Mouse (Mus musculus) hematopoietic stem cell, adult 5-6 weeks (primary cell): ENCODE measurements around the gene Gulp1. TPM values are rescaled to one million over a fixed set of nuclear protein-coding genes. Genes with fewer than 3 reads are reported as not detected.

Source experiments
- ATAC-seq, 2 experiments: fragments of 125-278 bp in 1 of 2; replicated peaks in 1 of 2; 2 replicates each; pipeline ENCODE4 v1.8.0; 2016 to 2017; ENCODE audit warnings: inconsistent platforms in 2 of 2, mild to moderate bottlenecking in 2 of 2, moderate number of reproducible peaks in 2 of 2, low read depth in 1 of 2, moderate TSS enrichment in 1 of 2; ENCODE audit not compliant: low FRiP score in 2 of 2, poor library complexity in 2 of 2, severe bottlenecking in 2 of 2, insufficient read depth in 1 of 2, low TSS enrichment in 1 of 2
- total RNA-seq: library from RNA; stranded (forward); fragments of 172-1452, 232-1000 nt; gene quantifications from 2 replicates; pipeline ENCODE4 v1.2.3, GENCODE M21; 2017

Gulp1 gene
- 5.2 and 8.7 TPM in 2 replicates for total RNA-seq

DNA sequence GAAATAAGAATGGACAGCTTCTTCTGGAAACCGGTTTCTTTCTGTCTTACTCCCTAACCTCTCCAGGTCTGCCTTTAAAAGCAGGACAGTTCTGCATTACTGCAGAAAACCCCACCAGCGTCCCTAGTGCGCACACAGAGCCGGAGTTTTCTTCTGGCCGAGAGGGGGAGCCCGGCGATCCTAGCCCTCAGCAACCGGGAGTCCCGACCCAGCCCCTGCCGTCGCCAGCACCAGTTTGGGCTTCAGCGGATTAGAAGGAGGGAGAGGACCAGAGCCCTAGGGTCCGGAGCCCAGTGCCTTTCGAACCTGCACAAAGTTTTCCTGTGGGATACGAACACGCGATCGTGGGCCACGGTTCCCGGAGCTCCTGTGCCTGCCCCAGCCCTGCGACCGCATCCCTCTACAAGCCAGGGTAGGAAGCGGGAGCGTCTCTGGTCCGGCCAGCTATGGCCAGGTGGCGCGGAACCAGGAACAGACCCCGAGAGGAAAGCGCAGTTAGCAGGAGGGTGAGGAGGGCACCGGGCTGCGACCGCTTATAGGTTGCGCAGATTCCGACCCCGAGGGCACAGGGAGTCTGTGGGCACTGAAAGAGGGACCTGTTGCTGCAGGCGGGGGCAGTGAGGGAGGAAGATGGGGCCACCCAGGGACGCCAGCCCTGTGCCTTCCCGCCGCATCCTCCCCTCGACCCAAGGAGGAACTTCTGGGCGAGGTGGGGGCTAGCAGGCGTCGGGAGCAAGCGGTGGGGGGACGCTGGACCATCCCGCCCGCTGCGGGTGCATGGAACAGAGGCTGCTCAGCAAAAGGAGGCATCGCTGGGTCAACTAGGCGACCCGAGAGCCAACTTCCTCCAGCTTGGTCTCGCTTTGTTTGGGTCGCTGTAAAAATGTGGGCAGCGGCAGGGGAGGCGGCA lies at the start of gene Gulp1:
Gene Gulp1 (plus strand): TSS at position 51 of the 910 bp plus-strand sequence.
- ATAC-seq = peak; percentile 90 to 91

DNA sequence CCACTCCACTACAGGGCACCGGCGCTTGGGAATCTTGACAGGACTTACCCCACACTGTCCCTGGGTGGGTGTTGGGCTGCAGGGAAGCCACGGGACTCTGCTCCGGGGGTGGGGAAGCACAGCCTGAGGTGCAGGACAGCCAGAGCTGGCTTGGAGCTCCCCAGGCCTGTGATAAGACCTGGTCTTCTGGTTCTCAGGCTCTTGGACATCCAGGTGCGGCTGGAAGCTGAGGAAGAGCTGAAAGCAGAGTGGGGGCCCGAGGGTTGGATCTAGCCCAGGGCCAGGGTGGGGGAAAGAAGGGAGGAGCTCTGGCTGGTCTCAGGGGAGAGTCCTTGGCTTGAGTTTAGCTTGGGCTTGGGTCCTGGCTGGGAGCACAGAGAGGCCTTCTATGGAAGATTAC lies 1.1 kb upstream of the Gulp1 start:
- no peak for ATAC-seq

- ATAC-seq = peak; percentile 55 to 59
Observed at GRCm38 (mm10) chr1:44552371-44552841, 1.1 kb downstream of the Gulp1 start.

- no peak for ATAC-seq
Observed at GRCm38 (mm10) chr1:44553166-44553898, 2.0 kb downstream of the Gulp1 start.

DNA sequence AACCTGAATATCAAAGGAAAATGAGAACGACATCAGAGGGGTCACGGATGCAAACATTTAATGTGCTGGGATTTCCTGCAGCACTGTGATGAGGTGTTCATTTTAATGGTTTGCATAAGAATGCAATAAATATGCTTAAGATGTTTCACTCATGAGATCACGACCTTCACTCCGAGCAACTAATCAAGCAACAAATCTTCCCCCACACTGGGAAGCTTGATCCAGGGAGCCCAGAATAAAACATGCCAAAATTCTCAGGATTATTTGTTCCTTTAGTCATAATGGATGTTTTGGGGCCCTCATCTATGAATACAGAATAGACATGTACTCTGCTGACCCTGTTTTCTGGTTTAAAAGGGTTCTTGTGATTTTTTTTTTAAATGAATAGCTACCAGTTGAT lies 16.1 kb downstream of the Gulp1 start:
- ATAC-seq = no peak

- no peak for ATAC-seq
Observed at GRCm38 (mm10) chr1:44568296-44568695, 17.0 kb downstream of the Gulp1 start.

DNA sequence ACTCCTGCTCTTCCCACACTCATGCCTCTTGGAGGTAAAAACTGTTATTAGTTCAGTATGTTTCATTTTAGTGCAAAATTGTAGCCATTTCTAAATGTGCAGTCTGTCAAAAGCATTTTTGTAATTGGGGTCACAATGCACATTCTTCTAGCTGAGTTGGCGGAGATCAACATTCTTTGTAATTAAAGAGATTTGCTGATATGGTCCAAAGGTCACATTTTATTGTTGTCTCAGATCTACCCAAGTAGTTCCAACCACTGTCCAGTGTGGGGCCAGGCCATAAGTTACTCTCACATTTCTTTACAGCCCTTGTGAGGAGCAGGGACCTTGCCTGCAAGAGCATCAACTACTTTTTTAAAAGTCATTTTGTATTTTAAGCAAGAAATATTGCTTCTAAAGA lies 24.7 kb downstream of the Gulp1 start:
- ATAC-seq = no peak

GRCm38 (mm10) chr1:44576610-44577009 lies 25.3 kb downstream of the Gulp1 start:
- ATAC-seq = no peak

- ATAC-seq = no peak
Observed at GRCm38 (mm10) chr1:44580390-44580789, 29.1 kb downstream of the Gulp1 start.

GRCm38 (mm10) chr1:44584886-44585385 lies 33.6 kb downstream of the Gulp1 start:
- ATAC-seq = peak; percentile 99 to 100

GRCm38 (mm10) chr1:44591742-44592141 lies 40.4 kb downstream of the Gulp1 start:
- ATAC-seq = no peak

- ATAC-seq = no peak
Observed at GRCm38 (mm10) chr1:44593109-44593508, 41.8 kb downstream of the Gulp1 start.

DNA sequence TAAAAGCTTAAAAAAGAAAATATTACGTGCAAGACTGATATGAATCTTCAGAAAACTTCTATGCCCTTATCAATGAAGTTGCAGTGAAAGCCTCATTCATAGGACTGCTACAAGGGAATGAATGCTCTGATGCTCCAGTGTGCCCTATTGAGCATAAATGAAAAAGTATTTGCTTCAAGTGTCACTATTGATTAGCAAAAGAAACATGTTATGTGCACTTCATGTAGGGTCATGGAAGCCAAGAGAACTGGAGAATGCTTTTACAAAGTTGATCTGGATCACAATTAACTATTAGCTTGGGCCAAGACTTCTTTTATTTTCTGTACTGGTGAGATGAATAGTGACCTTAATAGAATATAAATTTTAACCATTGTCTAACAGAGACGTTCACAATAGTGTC lies 47.0 kb downstream of the Gulp1 start:
- no peak for ATAC-seq

GRCm38 (mm10) chr1:44613294-44614041 lies 62.2 kb downstream of the Gulp1 start:
- ATAC-seq = no peak

- no peak for ATAC-seq
Observed at GRCm38 (mm10) chr1:44618751-44619150, 67.4 kb downstream of the Gulp1 start.

- no peak for ATAC-seq
Observed at GRCm38 (mm10) chr1:44634481-44634880, 83.2 kb downstream of the Gulp1 start.

GRCm38 (mm10) chr1:44645678-44646276 lies 94.5 kb downstream of the Gulp1 start:
- ATAC-seq = no peak
